Mouse (Mus musculus) liver, embryonic 14.5 days (tissue): ENCODE data around the gene Arel1.

Experiments used
- CTCF ChIP-seq: IDR thresholded peaks from 2 replicates; pipeline ENCODE4 v1.5.1; 2016; ENCODE audit warnings: antibody characterized with exemption, low read depth, control low read depth
- EP300 ChIP-seq: IDR thresholded peaks from 2 replicates; pipeline ENCODE4 v1.6.1; 2016; ENCODE audit warnings: antibody characterized with exemption, low read depth

- TF ChIP-seq CTCF (no peak), EP300 (no peak)
Observed at GRCm38 (mm10) chr12:84943006-84943952, 27.4 kb downstream of the Arel1 start.
